Mouse (Mus musculus) C2C12 (cell line): ENCODE measurements at regions not wholly inside any gene's neighbourhood (a gene's known extent, or its start where the extent isn't known, plus 50 kb on each side); places are given as distances from the start of the nearest gene placed in this dataset.

ENCODE experiments used
- CEBPB ChIP-seq: IDR thresholded peaks from one replicate; pipeline ENCODE4 v1.6.1; 2011; ENCODE audit warnings: low read depth, mild to moderate bottlenecking, control low read depth, moderate library complexity
- CTCF ChIP-seq: IDR thresholded peaks from one replicate; pipeline ENCODE4 v1.5.1; 2011; ENCODE audit not compliant: control insufficient read depth, insufficient read depth, insufficient read length
- MYOD1 ChIP-seq: IDR thresholded peaks from one replicate; pipeline ENCODE4 v1.6.1; 2011; ENCODE audit warnings: low read depth; ENCODE audit not compliant: control insufficient read depth, insufficient read length
- MYOG ChIP-seq: IDR thresholded peaks from one replicate; pipeline ENCODE4 v1.6.1; 2011; ENCODE audit not compliant: control insufficient read depth, insufficient read length; ENCODE audit errors: extremely low read depth

DNA sequence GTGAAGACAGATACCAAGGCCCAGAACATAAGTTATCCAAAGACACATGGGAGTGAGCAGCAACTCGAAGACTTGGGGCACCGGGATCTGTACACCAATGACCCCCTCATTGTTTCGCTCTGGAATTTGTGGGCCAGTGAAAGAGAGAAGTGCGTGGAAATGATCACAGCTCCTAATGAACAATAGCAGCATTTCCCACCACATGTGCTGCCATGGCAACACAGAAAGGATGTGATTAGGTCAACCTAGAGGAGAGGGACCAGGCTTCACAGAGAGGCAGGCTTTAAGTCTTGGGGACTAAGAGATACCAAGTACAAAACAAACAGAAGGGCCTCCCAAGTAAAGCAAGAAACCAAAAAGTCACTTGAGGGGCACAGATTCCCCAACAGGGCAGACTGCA lies 339.3 kb upstream of the Kazn start:
- TF ChIP-seq MYOG (no peak), CTCF (no peak), CEBPB (no peak), MYOD1 (no peak)
